Mouse (Mus musculus) ES-Bruce4 (cell line): ENCODE measurements around the gene Olfr703.

Experiments
- CTCF ChIP-seq: IDR thresholded peaks from one replicate; pipeline ENCODE4 v1.8.1; 2011; ENCODE audit warnings: low read depth, low read length
- EP300 ChIP-seq: IDR thresholded peaks from 2 replicates; pipeline ENCODE4 v1.6.1; 2011; ENCODE audit warnings: low read depth, low read length; ENCODE audit not compliant: insufficient read depth
- POLR2A ChIP-seq: IDR thresholded peaks from one replicate; pipeline ENCODE4 v1.8.1; 2011; ENCODE audit warnings: low read length; ENCODE audit not compliant: insufficient read depth

DNA sequence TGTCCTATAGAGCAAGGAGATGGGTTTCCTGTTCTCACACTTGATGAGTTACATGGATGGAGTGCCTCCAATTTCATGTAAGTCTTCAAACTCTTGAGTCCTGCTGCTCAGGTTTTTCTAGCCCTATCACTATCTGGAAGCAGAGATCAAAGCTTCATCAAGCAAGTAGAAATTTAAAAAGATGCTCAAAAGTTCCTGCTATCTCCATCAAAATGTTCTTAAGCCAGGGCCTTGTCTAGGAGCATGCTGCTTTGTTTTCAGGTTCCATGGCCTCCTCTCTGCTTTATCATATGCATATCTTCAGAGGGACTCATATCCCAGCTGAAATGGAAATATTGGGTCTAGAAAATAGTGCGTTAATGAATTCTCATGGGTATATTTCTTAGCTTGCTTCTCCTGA, 34.4 kb upstream of the Olfr703 start, which contains the start of gene Olfr700:
- TF ChIP-seq CTCF (no peak), POLR2A (no peak), EP300 (no peak)
